Comparison of ENCODE assay signal across 8 mouse cellular contexts in the genomic region with DNA sequence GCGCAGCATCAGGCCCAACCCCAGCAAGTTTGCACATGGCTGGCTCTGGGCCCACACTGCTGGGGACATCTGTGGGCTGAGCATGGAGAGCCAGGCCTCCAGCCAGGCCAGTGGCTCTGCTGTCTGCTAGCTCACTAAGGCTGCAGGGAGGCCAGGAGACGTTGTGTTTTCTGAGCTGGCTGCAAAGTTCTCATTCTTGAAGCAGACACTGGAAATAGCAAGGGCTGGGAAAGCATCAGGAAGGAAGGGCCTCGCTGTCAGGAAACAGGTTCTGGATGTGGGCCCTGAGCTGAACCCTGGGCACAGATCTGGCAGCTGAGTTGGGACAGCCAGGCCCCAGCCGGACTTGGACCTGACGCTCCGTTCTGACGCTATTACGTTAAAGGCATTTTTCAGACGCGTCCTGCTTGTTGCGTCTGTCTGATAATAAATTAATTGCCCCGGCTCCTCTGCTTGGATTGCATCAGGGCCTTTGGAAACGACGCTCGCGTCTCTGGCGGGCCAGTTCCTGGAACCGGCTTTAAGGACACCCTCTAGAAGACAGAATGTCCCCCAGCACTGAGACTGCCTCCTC. TPM values are rescaled to one million over a fixed set of nuclear protein-coding genes. Genes with fewer than 3 reads are reported as not detected.
DNase-seq lines count a peak whose midpoint lies in the region; ATAC-seq and TF ChIP-seq lines count a peak whose summit lies in the region.

No protein-coding gene starts in this region.

- no peak for TF ChIP-seq CTCF in midbrain, postnatal 0 days (IDR thresholded peaks at IDR 0.05)
- TF ChIP-seq CTCF in kidney, adult 2 months (conservative IDR thresholded peaks at IDR 0.05; ENCODE audit: insufficient read depth, insufficient read length, low read depth, low read length) = no peak

- H3K9me3 ChIP-seq in midbrain, postnatal 0 days (ENCODE audit: low read length) = no peaks in the 10 kb centered on the region
- H3K9me3 ChIP-seq in midbrain, embryonic 14.5 days (ENCODE audit: control insufficient read depth, low read length) = no peaks in the 10 kb centered on the region

- no peaks in the 10 kb centered on the region for H3K36me3 ChIP-seq in midbrain, postnatal 0 days (ENCODE audit: insufficient read depth, low read length)
- H3K36me3 ChIP-seq in midbrain, embryonic 14.5 days (ENCODE audit: control insufficient read depth, insufficient read depth, low read length) = no peaks in the 10 kb centered on the region
- H3K36me3 ChIP-seq in kidney, adult 2 months (ENCODE audit: control insufficient read depth, insufficient read depth, low read length) = no peaks in the 10 kb centered on the region

- no peak overlapping the region for H3K27ac ChIP-seq in midbrain, postnatal 0 days (ENCODE audit: low read depth, low read length)
- H3K27ac ChIP-seq in midbrain, embryonic 14.5 days (replicated peaks; ENCODE audit: low read depth, low read length) = no peak overlapping the region
- H3K27ac ChIP-seq in kidney, adult 2 months (ENCODE audit: insufficient read depth, low read depth, low read length) = peak overlapping the region; percentile 71

- H3K4me1 ChIP-seq in midbrain, postnatal 0 days (ENCODE audit: insufficient read depth, low read length) = no peaks in the 10 kb centered on the region
- H3K4me1 ChIP-seq in midbrain, embryonic 14.5 days (ENCODE audit: control insufficient read depth, insufficient read depth, low read length) = no peaks in the 10 kb centered on the region
- H3K4me1 ChIP-seq in kidney, adult 2 months (ENCODE audit: control insufficient read depth, insufficient read depth, low read length) = peaks cover 6% of the 10 kb centered on the region; the same call in 1 of the 2 replicates

- intact Hi-C loops in left cerebral cortex, postnatal 25 days (cut with DNase I) = no loop called here

- H3K9ac ChIP-seq in midbrain, postnatal 0 days (replicated peaks; ENCODE audit: low read length, poor library complexity, severe bottlenecking) = no peak overlapping the region
- H3K9ac ChIP-seq in midbrain, embryonic 14.5 days (replicated peaks; ENCODE audit: low read length) = no peak overlapping the region

- H3K27me3 ChIP-seq in midbrain, postnatal 0 days (ENCODE audit: insufficient read depth, low read length) = no peaks in the 10 kb centered on the region
- no peaks in the 10 kb centered on the region for H3K27me3 ChIP-seq in midbrain, embryonic 14.5 days (ENCODE audit: control insufficient read depth, insufficient read depth, low read length)
- H3K27me3 ChIP-seq in kidney, adult 2 months (replicated peaks; ENCODE audit: control insufficient read depth, insufficient read depth, low read length) = no peaks in the 10 kb centered on the region

- H3K4me3 ChIP-seq in midbrain, postnatal 0 days (ENCODE audit: low read depth, low read length) = no peak overlapping the region
- no peak overlapping the region for H3K4me3 ChIP-seq in midbrain, embryonic 14.5 days (replicated peaks; ENCODE audit: low read depth, low read length)
- H3K4me3 ChIP-seq in kidney, adult 2 months (ENCODE audit: insufficient read depth, low read depth, low read length) = no peak overlapping the region

- H3K4me2 ChIP-seq in midbrain, postnatal 0 days (ENCODE audit: low read depth, low read length, poor library complexity, severe bottlenecking) = no peak overlapping the region
- H3K4me2 ChIP-seq in midbrain, embryonic 14.5 days (ENCODE audit: low read length) = no peak overlapping the region

- ATAC-seq in midbrain, postnatal 0 days (ENCODE audit: low FRiP score) = no peak
- no peak for ATAC-seq in midbrain, embryonic 14.5 days (ENCODE audit: low FRiP score, low TSS enrichment)

- TF ChIP-seq POLR2A in kidney, adult 2 months (IDR thresholded peaks at IDR 0.05; ENCODE audit: low read depth, low read length) = no peak

- whole genome bisulfite sequencing in midbrain, postnatal 0 days = 78% methylated on average over 18 of the region's 18 CpGs
- 88% methylated on average over 18 of the region's 18 CpGs for WGBS in midbrain, embryonic 14.5 days
- WGBS in kidney, adult 2 months = 50% methylated on average over 18 of the region's 18 CpGs

- peak; percentile 63 for DNase-seq in midbrain, postnatal 0 days (ENCODE audit: low spot score)
- DNase-seq in midbrain, embryonic 14.5 days = no peak
- peak; percentile 53 to 82 for DNase-seq in gastrocnemius, postnatal 4 days (ENCODE audit: low spot score in 2 of 2)
- peak; percentile 92 for DNase-seq in kidney, adult 2 months
- peak; percentile 88 for DNase-seq in lung, postnatal 25 days (ENCODE audit: low spot score)
- no peak for DNase-seq in right cerebral cortex, postnatal 25 days
- no peak for DNase-seq in left cerebral cortex, postnatal 25 days (ENCODE audit: low spot score in 2 of 2)
- DNase-seq in frontal cortex, postnatal 25 days (ENCODE audit: low spot score in 2 of 2) = no peak

RNA-seq across cellular contexts. Expression of a gene that starts 9.0 kb away (rescaled TPM):
- 14.3 and 17.0 TPM in 2 replicates for total RNA-seq in midbrain, postnatal 0 days (2014; rRNA removed)
- polyA plus RNA-seq in midbrain, postnatal 0 days (2015; fragmentation: Nextera tagmentation; extraction: Ambion mirVana) = 7.3 and 9.3 TPM in 2 replicates
- polyA plus RNA-seq in midbrain, embryonic 14.5 days (2014; fragmentation: Nextera tagmentation; extraction: Ambion mirVana) = 7.1 and 7.6 TPM in 2 replicates
- 1 to 10 TPM; 2.5 to 4.6 TPM for total RNA-seq in gastrocnemius, postnatal 4 days (2021)
- polyA plus RNA-seq in kidney, adult 2 months (2012; rRNA removed) = 21.7 and 25.7 TPM in 2 replicates
- total RNA-seq in left cerebral cortex, postnatal 25 days (2021) = 10 to 100 TPM; 19.5 to 24.7 TPM

RNA-seq across cellular contexts. Expression of a gene that starts 16.2 kb away (rescaled TPM):
- total RNA-seq in midbrain, postnatal 0 days (2014; rRNA removed) = 0.16 TPM in 1 of 2 replicates, not detected in the other
- 0.15 TPM in 1 of 2 replicates, not detected in the other for polyA plus RNA-seq in midbrain, postnatal 0 days (2015; fragmentation: Nextera tagmentation; extraction: Ambion mirVana)
- polyA plus RNA-seq in midbrain, embryonic 14.5 days (2014; fragmentation: Nextera tagmentation; extraction: Ambion mirVana) = not detected in 2 replicates
- total RNA-seq in gastrocnemius, postnatal 4 days (2021) = 100 to 1,000 TPM; 111 to 118 TPM
- polyA plus RNA-seq in kidney, adult 2 months (2012; rRNA removed) = 0.09 and 0.16 TPM in 2 replicates
- total RNA-seq in left cerebral cortex, postnatal 25 days (2021) = under 1 TPM; 0.32 to 0.60 TPM

RNA-seq across cellular contexts. Expression of a gene that starts 54.1 kb away (rescaled TPM):
- total RNA-seq in midbrain, postnatal 0 days (2014; rRNA removed) = 4.9 and 8.4 TPM in 2 replicates
- polyA plus RNA-seq in midbrain, postnatal 0 days (2015; fragmentation: Nextera tagmentation; extraction: Ambion mirVana) = 13.0 and 13.9 TPM in 2 replicates
- polyA plus RNA-seq in midbrain, embryonic 14.5 days (2014; fragmentation: Nextera tagmentation; extraction: Ambion mirVana) = 2.8 and 4.2 TPM in 2 replicates
- total RNA-seq in gastrocnemius, postnatal 4 days (2021) = under 1 TPM; 0.29 to 0.39 TPM
- polyA plus RNA-seq in kidney, adult 2 months (2012; rRNA removed) = 0.38 and 0.42 TPM in 2 replicates
- 100 to 1,000 TPM; 104 to 113 TPM for total RNA-seq in left cerebral cortex, postnatal 25 days (2021)

Comparison
In these comparisons a context has a peak if more than half of its experiments do, and no peak if none do; other contexts are left out.
1. DNase-seq: peak in midbrain, postnatal 0 days (single experiment), gastrocnemius, postnatal 4 days (2 of 2), kidney, adult 2 months (single experiment) and lung, postnatal 25 days (single experiment); none in midbrain, embryonic 14.5 days (single experiment), right cerebral cortex, postnatal 25 days (single experiment), left cerebral cortex, postnatal 25 days (0 of 2) and frontal cortex, postnatal 25 days (0 of 2).
2. RNA of a gene that starts 16.2 kb away (total RNA-seq): 111 to 118 TPM in gastrocnemius, postnatal 4 days; 0.32 to 0.60 TPM in left cerebral cortex, postnatal 25 days and 0.16 TPM in midbrain, postnatal 0 days; every median in the first group is over 10 times any median in the second.
3. RNA of a gene that starts 54.1 kb away (total RNA-seq): 104 to 113 TPM in left cerebral cortex, postnatal 25 days; 4.9 to 8.4 TPM in midbrain, postnatal 0 days and 0.29 to 0.39 TPM in gastrocnemius, postnatal 4 days; every median in the first group is over 10 times any median in the second.